Mouse (Mus musculus): ENCODE measurements around the gene Rybp. TPM values are rescaled to one million over a fixed set of nuclear protein-coding genes. Genes with fewer than 3 reads are reported as not detected.
A peak's percentile ranks its signal among the peaks of the same experiment; 100 is the strongest.

Gene Rybp
- total RNA-seq, 1 experiment from 2014 or later: 26.6 TPM

GRCm38 (mm10) chr6:100219971-100220370, 67.3 kb downstream of the Rybp start:
- no peak for DNase-seq

GRCm38 (mm10) chr6:100218541-100219341, 68.5 kb downstream of the Rybp start:
- peak; percentile 92 for DNase-seq

- DNase-seq: no peak
These were observed 69.8 kb downstream of the Rybp start for GRCm38 (mm10) chr6:100217507-100217906.

- no peak for DNase-seq
These were observed 70.3 kb downstream of the Rybp start for GRCm38 (mm10) chr6:100216945-100217344.

- DNase-seq: no peak
These were observed 71.5 kb downstream of the Rybp start for GRCm38 (mm10) chr6:100215809-100216208.

- DNase-seq: no peak
These were observed 73.0 kb downstream of the Rybp start for GRCm38 (mm10) chr6:100214132-100214913.

- DNase-seq: no peak
These were observed 73.7 kb downstream of the Rybp start for GRCm38 (mm10) chr6:100213596-100213995.

GRCm38 (mm10) chr6:100212820-100213219, 74.5 kb downstream of the Rybp start:
- DNase-seq: no peak

- DNase-seq: no peak
These were observed 75.6 kb downstream of the Rybp start for GRCm38 (mm10) chr6:100211646-100212045.

- no peak for DNase-seq
These were observed 76.8 kb downstream of the Rybp start for GRCm38 (mm10) chr6:100210517-100210916.

- peak; percentile 55 for DNase-seq
These were observed 80.5 kb downstream of the Rybp start for GRCm38 (mm10) chr6:100206741-100207275.

- DNase-seq: no peak
These were observed 81.0 kb downstream of the Rybp start for GRCm38 (mm10) chr6:100206261-100206660.

GRCm38 (mm10) chr6:100204436-100204835, 82.8 kb downstream of the Rybp start:
- peak; percentile 78 for DNase-seq

GRCm38 (mm10) chr6:100203492-100203891, 83.8 kb downstream of the Rybp start:
- peak; percentile 32 for DNase-seq

- no peak for DNase-seq
These were observed 85.2 kb downstream of the Rybp start for GRCm38 (mm10) chr6:100202091-100202490.

- peak; percentile 53 for DNase-seq
These were observed 90.2 kb downstream of the Rybp start for GRCm38 (mm10) chr6:100197102-100197501.

- peak; percentile 83 for DNase-seq
These were observed 91.3 kb downstream of the Rybp start for GRCm38 (mm10) chr6:100195870-100196409.

- no peak for DNase-seq
These were observed 92.2 kb downstream of the Rybp start for GRCm38 (mm10) chr6:100195091-100195490.

- no peak for DNase-seq
These were observed 93.5 kb downstream of the Rybp start for GRCm38 (mm10) chr6:100193760-100194159.

- no peak for DNase-seq
These were observed 94.5 kb downstream of the Rybp start for GRCm38 (mm10) chr6:100192691-100193229.

- DNase-seq: no peak
These were observed 96.3 kb downstream of the Rybp start for GRCm38 (mm10) chr6:100190803-100191559.

- DNase-seq: no peak
These were observed 97.0 kb downstream of the Rybp start for GRCm38 (mm10) chr6:100190310-100190709.

All from adrenal gland, postnatal 14 days (tissue).